Mouse (Mus musculus) urinary bladder, postnatal 10 days (tissue): ENCODE measurements around the gene Dkkl1.
"Not testable (repeated sequence)": the region's sequence is repeated elsewhere in the genome, so short reads cannot be mapped to it uniquely, and the experiment has no call there.

Experiments
- DNase-seq: peaks from one replicate; pipeline ENCODE4 v3.0.0; 2022; ENCODE audit warnings: low spot score

Gene Dkkl1

GRCm38 (mm10) chr7:45211851-45212251 lies at the start of gene Dkkl1:
Dkkl1 (minus strand) TSS chr7:45212147.
- DNase-seq: no peak

- DNase-seq: no peak
Observed at GRCm38 (mm10) chr7:45259281-45259680, 47.3 kb upstream of the Dkkl1 start.

- DNase-seq: no peak
Observed at GRCm38 (mm10) chr7:45257063-45257840, 45.3 kb upstream of the Dkkl1 start.

- DNase-seq: not testable (repeated sequence)
Observed at GRCm38 (mm10) chr7:45255822-45256221, 43.9 kb upstream of the Dkkl1 start.

GRCm38 (mm10) chr7:45253806-45254205 lies 41.9 kb upstream of the Dkkl1 start:
- DNase-seq: no peak

- no peak for DNase-seq
Observed at GRCm38 (mm10) chr7:45247666-45248065, 35.7 kb upstream of the Dkkl1 start.

- DNase-seq: no peak
Observed at GRCm38 (mm10) chr7:45241389-45241749, 29.4 kb upstream of the Dkkl1 start.

GRCm38 (mm10) chr7:45240633-45241388 lies 28.9 kb upstream of the Dkkl1 start, which contains the start of gene Slc6a16:
Slc6a16 (plus strand) TSS chr7:45241085.
- no peak for DNase-seq

- DNase-seq: no peak
Observed at GRCm38 (mm10) chr7:45240109-45240508, 28.2 kb upstream of the Dkkl1 start.

- no peak for DNase-seq
Observed at GRCm38 (mm10) chr7:45238723-45239496, 27.0 kb upstream of the Dkkl1 start, which contains the start of gene Cd37. Cd37 (minus strand) TSS chr7:45239115.

- no peak for DNase-seq
Observed at GRCm38 (mm10) chr7:45237747-45238699, 26.1 kb upstream of the Dkkl1 start.

GRCm38 (mm10) chr7:45235656-45236180 lies 23.8 kb upstream of the Dkkl1 start:
- DNase-seq: no peak

- DNase-seq: no peak
Observed at GRCm38 (mm10) chr7:45234922-45235571, 23.1 kb upstream of the Dkkl1 start.

- no peak for DNase-seq
Observed at GRCm38 (mm10) chr7:45234333-45234841, 22.4 kb upstream of the Dkkl1 start.

- no peak for DNase-seq
Observed at GRCm38 (mm10) chr7:45233580-45234332, 21.8 kb upstream of the Dkkl1 start.

- DNase-seq: no peak
Observed at GRCm38 (mm10) chr7:45232716-45233465, 20.9 kb upstream of the Dkkl1 start.

- no peak for DNase-seq
Observed at GRCm38 (mm10) chr7:45231941-45232340, 20.0 kb upstream of the Dkkl1 start.

- no peak for DNase-seq
Observed at GRCm38 (mm10) chr7:45231192-45231591, 19.2 kb upstream of the Dkkl1 start.
